Mouse (Mus musculus): ENCODE data around the gene Mpig6b. TPM values are rescaled to one million over a fixed set of nuclear protein-coding genes. Genes with fewer than 3 reads are reported as not detected.
A peak's percentile ranks its signal among the peaks of the same experiment; 100 is the strongest.

The Mpig6b gene
- polyA plus RNA-seq, 1 experiment from 2014 or later, result 1.8 TPM

- Histone ChIP-seq H3K4me1 (ENCODE audit: control insufficient read depth, insufficient read depth, low read length) (peaks cover 12% of the 10 kb centered on the region), H3K27me3 (ENCODE audit: control insufficient read depth, insufficient read depth, low read length) (no peaks in the 10 kb centered on the region), H3K4me3 (ENCODE audit: low read depth, low read length) (peak overlapping the region; percentile 69), H3K36me3 (ENCODE audit: control insufficient read depth, insufficient read depth, low read length) (peaks cover 18% of the 10 kb centered on the region), H3K9me3 (replicated peaks; ENCODE audit: control insufficient read depth, low read length) (no peaks in the 10 kb centered on the region), H3K4me2 (peak overlapping the region; percentile 84), H3K27ac (ENCODE audit: low read depth, low read length) (no peak overlapping the region), H3K9ac (ENCODE audit: low read depth, low read length) (peak overlapping the region; percentile 97)
- ATAC-seq (replicated peaks; ENCODE audit: insufficient number of reproducible peaks, low FRiP score, low TSS enrichment), result no peak
- WGBS (ENCODE audit: insufficient replicate concordance), result 68% methylated on average over 8 of the region's 8 CpGs
These were observed 24.4 kb upstream of the Mpig6b start for GRCm38 (mm10) chr17:35090166-35090932.

- Histone ChIP-seq H3K27me3 (ENCODE audit: control insufficient read depth, insufficient read depth, low read length) (no peaks in the 10 kb centered on the region), H3K9ac (ENCODE audit: low read depth, low read length) (peak within 1 kb of the TSS; percentile 97), H3K27ac (ENCODE audit: low read depth, low read length) (peak within 1 kb of the TSS; percentile 96), H3K4me3 (ENCODE audit: low read depth, low read length) (peak within 1 kb of the TSS; percentile 69), H3K4me1 (ENCODE audit: control insufficient read depth, insufficient read depth, low read length) (peaks cover 9% of the 10 kb centered on the region), H3K36me3 (ENCODE audit: control insufficient read depth, insufficient read depth, low read length) (peaks cover 13% of the 10 kb centered on the region), H3K4me2 (peak within 1 kb of the TSS; percentile 84), H3K9me3 (replicated peaks; ENCODE audit: control insufficient read depth, low read length) (no peaks in the 10 kb centered on the region)
- ATAC-seq (replicated peaks; ENCODE audit: insufficient number of reproducible peaks, low FRiP score, low TSS enrichment), result peak; percentile 97
- 2% methylated on average over 67 of the region's 67 CpGs for WGBS (ENCODE audit: insufficient replicate concordance)
These were observed 23.1 kb upstream of the Mpig6b start, which contains the start of gene Abhd16a for GRCm38 (mm10) chr17:35088825-35089644. Gene Abhd16a, plus strand, starts transcription at chr17:35089263.

GRCm38 (mm10) chr17:35088151-35088550 lies 22.2 kb upstream of the Mpig6b start:
- no peak overlapping the region for H3K4me3 ChIP-seq (ENCODE audit: low read depth, low read length)
- ATAC-seq (replicated peaks; ENCODE audit: insufficient number of reproducible peaks, low FRiP score, low TSS enrichment), result no peak
- no peak overlapping the region for H3K9ac ChIP-seq (ENCODE audit: low read depth, low read length)
- peaks cover 13% of the 10 kb centered on the region for H3K36me3 ChIP-seq (ENCODE audit: control insufficient read depth, insufficient read depth, low read length)
- no peaks in the 10 kb centered on the region for H3K9me3 ChIP-seq (replicated peaks; ENCODE audit: control insufficient read depth, low read length)
- WGBS (ENCODE audit: insufficient replicate concordance), result 48% methylated on average over 2 of the region's 2 CpGs
- no peaks in the 10 kb centered on the region for H3K27me3 ChIP-seq (ENCODE audit: control insufficient read depth, insufficient read depth, low read length)
- no peak overlapping the region for H3K4me2 ChIP-seq
- peaks cover 9% of the 10 kb centered on the region for H3K4me1 ChIP-seq (ENCODE audit: control insufficient read depth, insufficient read depth, low read length)
- no peak overlapping the region for H3K27ac ChIP-seq (ENCODE audit: low read depth, low read length)

- Histone ChIP-seq H3K9ac (ENCODE audit: low read depth, low read length) (no peak within 1 kb of the TSS), H3K9me3 (replicated peaks; ENCODE audit: control insufficient read depth, low read length) (no peaks in the 10 kb centered on the region), H3K27ac (ENCODE audit: low read depth, low read length) (no peak within 1 kb of the TSS), H3K4me2 (no peak within 1 kb of the TSS), H3K4me1 (ENCODE audit: control insufficient read depth, insufficient read depth, low read length) (peaks cover 6% of the 10 kb centered on the region), H3K36me3 (ENCODE audit: control insufficient read depth, insufficient read depth, low read length) (no peaks in the 10 kb centered on the region), H3K27me3 (ENCODE audit: control insufficient read depth, insufficient read depth, low read length) (no peaks in the 10 kb centered on the region), H3K4me3 (ENCODE audit: low read depth, low read length) (no peak within 1 kb of the TSS)
- 59% methylated on average over 7 of the region's 7 CpGs for WGBS (ENCODE audit: insufficient replicate concordance)
- no peak for ATAC-seq (replicated peaks; ENCODE audit: insufficient number of reproducible peaks, low FRiP score, low TSS enrichment)
These were observed 19.4 kb upstream of the Mpig6b start, which contains the start of gene Ly6g6f for GRCm38 (mm10) chr17:35085208-35085865. Gene Ly6g6f, minus strand, starts transcription at chr17:35085610.

GRCm38 (mm10) chr17:35083929-35084497 lies 18.0 kb upstream of the Mpig6b start:
- H3K27ac ChIP-seq (ENCODE audit: low read depth, low read length), result no peak overlapping the region
- ATAC-seq (replicated peaks; ENCODE audit: insufficient number of reproducible peaks, low FRiP score, low TSS enrichment), result no peak
- H3K9me3 ChIP-seq (replicated peaks; ENCODE audit: control insufficient read depth, low read length), result no peaks in the 10 kb centered on the region
- no peaks in the 10 kb centered on the region for H3K36me3 ChIP-seq (ENCODE audit: control insufficient read depth, insufficient read depth, low read length)
- peaks cover 8% of the 10 kb centered on the region for H3K4me1 ChIP-seq (ENCODE audit: control insufficient read depth, insufficient read depth, low read length)
- no peak overlapping the region for H3K9ac ChIP-seq (ENCODE audit: low read depth, low read length)
- H3K4me2 ChIP-seq, result no peak overlapping the region
- H3K27me3 ChIP-seq (ENCODE audit: control insufficient read depth, insufficient read depth, low read length), result no peaks in the 10 kb centered on the region
- WGBS (ENCODE audit: insufficient replicate concordance), result 57% methylated on average over 3 of the region's 3 CpGs
- no peak overlapping the region for H3K4me3 ChIP-seq (ENCODE audit: low read depth, low read length)

GRCm38 (mm10) chr17:35082841-35083576 lies 17.0 kb upstream of the Mpig6b start:
- Histone ChIP-seq H3K4me3 (ENCODE audit: low read depth, low read length) (no peak overlapping the region), H3K27ac (ENCODE audit: low read depth, low read length) (no peak overlapping the region), H3K9ac (ENCODE audit: low read depth, low read length) (0 out of 2 replicates have a peak overlapping the region, but pooled peaks have one; percentile 16), H3K4me1 (ENCODE audit: control insufficient read depth, insufficient read depth, low read length) (peaks cover 11% of the 10 kb centered on the region), H3K27me3 (ENCODE audit: control insufficient read depth, insufficient read depth, low read length) (no peaks in the 10 kb centered on the region), H3K36me3 (ENCODE audit: control insufficient read depth, insufficient read depth, low read length) (no peaks in the 10 kb centered on the region), H3K4me2 (no peak overlapping the region), H3K9me3 (replicated peaks; ENCODE audit: control insufficient read depth, low read length) (no peaks in the 10 kb centered on the region)
- ATAC-seq (replicated peaks; ENCODE audit: insufficient number of reproducible peaks, low FRiP score, low TSS enrichment), result no peak
- WGBS (ENCODE audit: insufficient replicate concordance), result 79% methylated on average over 16 of the region's 16 CpGs

- no peak overlapping the region for H3K27ac ChIP-seq (ENCODE audit: low read depth, low read length)
- H3K9ac ChIP-seq (ENCODE audit: low read depth, low read length), result no peak overlapping the region
- no peak overlapping the region for H3K4me2 ChIP-seq
- peaks cover 19% of the 10 kb centered on the region for H3K4me1 ChIP-seq (ENCODE audit: control insufficient read depth, insufficient read depth, low read length)
- H3K9me3 ChIP-seq (replicated peaks; ENCODE audit: control insufficient read depth, low read length), result no peaks in the 10 kb centered on the region
- ATAC-seq (replicated peaks; ENCODE audit: insufficient number of reproducible peaks, low FRiP score, low TSS enrichment), result no peak
- no peaks in the 10 kb centered on the region for H3K36me3 ChIP-seq (ENCODE audit: control insufficient read depth, insufficient read depth, low read length)
- 88% methylated on average over 4 of the region's 4 CpGs for WGBS (ENCODE audit: insufficient replicate concordance)
- no peak overlapping the region for H3K4me3 ChIP-seq (ENCODE audit: low read depth, low read length)
- H3K27me3 ChIP-seq (ENCODE audit: control insufficient read depth, insufficient read depth, low read length), result no peaks in the 10 kb centered on the region
These were observed 14.7 kb upstream of the Mpig6b start for GRCm38 (mm10) chr17:35080710-35081109.

Measured in heart, embryonic 11.5 days (tissue).